ENCODE assay signal across 8 mouse cellular contexts in genomic region chr7:51510671-51511651, GRCm38 (mm10). TPM values are rescaled to one million over a fixed set of nuclear protein-coding genes. Genes with fewer than 3 reads are reported as not detected.
DNase-seq lines count a peak whose midpoint lies in the region; ATAC-seq and TF ChIP-seq lines count a peak whose summit lies in the region.

Gene Ano5 (plus strand): TSS chr7:51511029.

- peaks cover 27% of the 10 kb centered on the region for H3K27me3 ChIP-seq in E14TG2a.4 (ENCODE audit: insufficient read depth, low read length)
- no peaks in the 10 kb centered on the region; the same call in 1 of the 2 replicates for H3K27me3 ChIP-seq in hindbrain, embryonic 13.5 days
- no peaks in the 10 kb centered on the region; the same call in 1 of the 2 replicates for H3K27me3 ChIP-seq in lung, embryonic 16.5 days (ENCODE audit: control insufficient read depth, insufficient read depth, low read depth, low read length)

- peaks cover 9% of the 10 kb centered on the region; the same call in 1 of the 2 replicates for H3K9me3 ChIP-seq in E14TG2a.4 (ENCODE audit: low read length)
- no peaks in the 10 kb centered on the region for H3K9me3 ChIP-seq in hindbrain, embryonic 13.5 days
- H3K9me3 ChIP-seq in lung, embryonic 16.5 days (ENCODE audit: control insufficient read depth, low read length): no peaks in the 10 kb centered on the region

- H3K36me3 ChIP-seq in E14TG2a.4 (ENCODE audit: insufficient read depth, low read length): no peaks in the 10 kb centered on the region
- H3K36me3 ChIP-seq in hindbrain, embryonic 13.5 days: no peaks in the 10 kb centered on the region
- H3K36me3 ChIP-seq in lung, embryonic 16.5 days (ENCODE audit: control insufficient read depth, insufficient read depth, low read length): no peaks in the 10 kb centered on the region

- no peak within 1 kb of the TSS for H3K27ac ChIP-seq in hindbrain, embryonic 13.5 days
- H3K27ac ChIP-seq in lung, embryonic 16.5 days (ENCODE audit: low read length): no peak within 1 kb of the TSS

- ATAC-seq in hindbrain, embryonic 13.5 days (ENCODE audit: low FRiP score): peak; percentile 81
- peak; percentile 87 for ATAC-seq in lung, embryonic 16.5 days (ENCODE audit: low read depth)

- peak within 1 kb of the TSS; percentile 87 for H3K4me2 ChIP-seq in hindbrain, embryonic 13.5 days
- H3K4me2 ChIP-seq in lung, embryonic 16.5 days (ENCODE audit: low read depth, low read length): peak within 1 kb of the TSS; percentile 66

- peak; percentile 83 for DNase-seq in cerebellum, adult 9-10 months
- peak; percentile 1 to 40 for DNase-seq in frontal cortex, adult 2 months (ENCODE audit: extremely low spot score in 1 of 2, low spot score in 1 of 2)
- peak; percentile 4 to 27 for DNase-seq in layer of hippocampus, postnatal 14 days (ENCODE audit: low spot score in 2 of 2)
- DNase-seq in retina, embryonic 14.5 days (ENCODE audit: low spot score): peak; percentile 66
- DNase-seq in T-cell, adult 2 months (ENCODE audit: low spot score): no peak

- peak within 1 kb of the TSS; percentile 71 for H3K4me3 ChIP-seq in E14TG2a.4 (replicated peaks; ENCODE audit: low read length)
- peak within 1 kb of the TSS; percentile 54 for H3K4me3 ChIP-seq in hindbrain, embryonic 13.5 days
- H3K4me3 ChIP-seq in lung, embryonic 16.5 days (ENCODE audit: low read length): peak within 1 kb of the TSS; percentile 39

- H3K4me1 ChIP-seq in E14TG2a.4 (replicated peaks; ENCODE audit: low read depth, low read length): no peaks in the 10 kb centered on the region; the same call in 1 of the 2 replicates
- peaks cover 14% of the 10 kb centered on the region for H3K4me1 ChIP-seq in hindbrain, embryonic 13.5 days (replicated peaks)
- no peaks in the 10 kb centered on the region for H3K4me1 ChIP-seq in lung, embryonic 16.5 days (replicated peaks; ENCODE audit: control insufficient read depth, insufficient read depth, low read length)

- 3% methylated on average over 45 of the region's 45 CpGs for WGBS in hindbrain, embryonic 13.5 days
- 2% methylated on average over 44 of the region's 45 CpGs for WGBS in lung, embryonic 16.5 days

- TF ChIP-seq CTCF in E14TG2a.4 (conservative IDR thresholded peaks at IDR 0.05; ENCODE audit: low read length): no peak

- peak within 1 kb of the TSS; percentile 79 for H3K9ac ChIP-seq in hindbrain, embryonic 13.5 days
- 0 out of 2 replicates have a peak within 1 kb of the TSS, but pooled peaks have one; percentile 42 for H3K9ac ChIP-seq in lung, embryonic 16.5 days (ENCODE audit: low read length)

RNA-seq across cellular contexts. Expression of gene Ano5, which starts in this region (rescaled TPM):
- 0.36 and 0.50 TPM in 2 replicates for polyA plus RNA-seq in frontal cortex, adult 2 months (2012; rRNA removed)
- polyA plus RNA-seq in hindbrain, embryonic 13.5 days (2015; fragmentation: Nextera tagmentation; extraction: Ambion mirVana): 0.85 and 0.90 TPM in 2 replicates
- total RNA-seq in layer of hippocampus, postnatal 14 days (2021): 1 to 10 TPM; 1.8 TPM
- polyA plus RNA-seq in lung, embryonic 16.5 days (2015; fragmentation: Nextera tagmentation; extraction: Ambion mirVana): 0.01 and 0.04 TPM in 2 replicates

Comparison
In these comparisons a context has a peak if more than half of its experiments do, and no peak if none do; other contexts are left out.
1. Peak in DNase-seq in frontal cortex, adult 2 months; RNA of the gene not detected or under 1 TPM.
2. Peak in ATAC-seq, H3K4me3 ChIP-seq, H3K9ac ChIP-seq and H3K4me2 ChIP-seq in hindbrain, embryonic 13.5 days; RNA of the gene not detected or under 1 TPM.
3. Peak in ATAC-seq, H3K4me3 ChIP-seq, H3K9ac ChIP-seq and H3K4me2 ChIP-seq in lung, embryonic 16.5 days; RNA of the gene not detected or under 1 TPM.